Mouse (Mus musculus): ENCODE results near the gene Dcaf7.
"Not testable (repeated sequence)": the region's sequence is repeated elsewhere in the genome, so short reads cannot be mapped to it uniquely, and the experiment has no call there.

GRCm38 (mm10) chr11:106032074-106032473 lies 4.6 kb upstream of the Dcaf7 start:
- TF ChIP-seq POLR2A (IDR thresholded peaks at IDR 0.05; ENCODE audit: borderline replicate concordance, insufficient read depth, low read length); CTCF (IDR thresholded peaks at IDR 0.05; ENCODE audit: borderline replicate concordance, insufficient read depth, low read depth, low read length): not testable (repeated sequence)
